Mouse (Mus musculus): ENCODE measurements around the gene Dzip1.

Dzip1 gene

GRCm38 (mm10) chr14:118868102-118868724 is 57.0 kb downstream of the Dzip1 start:
- DNase-seq: no peak

GRCm38 (mm10) chr14:118867366-118867765 is 57.9 kb downstream of the Dzip1 start:
- no peak for DNase-seq

GRCm38 (mm10) chr14:118866014-118866811 is 59.0 kb downstream of the Dzip1 start:
- DNase-seq: no peak

GRCm38 (mm10) chr14:118864905-118865304 is 60.4 kb downstream of the Dzip1 start:
- no peak for DNase-seq

- DNase-seq: no peak
Measured at GRCm38 (mm10) chr14:118862253-118862652, 63.0 kb downstream of the Dzip1 start.

GRCm38 (mm10) chr14:118858318-118858717 is 66.9 kb downstream of the Dzip1 start:
- DNase-seq: no peak

- no peak for DNase-seq
Measured at GRCm38 (mm10) chr14:118856563-118856962, 68.7 kb downstream of the Dzip1 start.

GRCm38 (mm10) chr14:118855141-118855800 is 70.0 kb downstream of the Dzip1 start:
- peak; percentile 20 to 38 for DNase-seq

GRCm38 (mm10) chr14:118854371-118855114 is 70.7 kb downstream of the Dzip1 start:
- DNase-seq: peak; percentile 71 to 77

GRCm38 (mm10) chr14:118851496-118852107 is 73.7 kb downstream of the Dzip1 start:
- DNase-seq: no peak

GRCm38 (mm10) chr14:118850696-118851035 is 74.6 kb downstream of the Dzip1 start:
- DNase-seq: no peak

GRCm38 (mm10) chr14:118850011-118850695 is 75.1 kb downstream of the Dzip1 start:
- no peak for DNase-seq

- no peak for DNase-seq
Measured at GRCm38 (mm10) chr14:118848171-118848570, 77.1 kb downstream of the Dzip1 start.

GRCm38 (mm10) chr14:118846834-118847233 is 78.4 kb downstream of the Dzip1 start:
- DNase-seq: no peak

- DNase-seq: no peak
Measured at GRCm38 (mm10) chr14:118842353-118842752, 82.9 kb downstream of the Dzip1 start.

- no peak for DNase-seq
Measured at GRCm38 (mm10) chr14:118840027-118840426, 85.2 kb downstream of the Dzip1 start.

GRCm38 (mm10) chr14:118839416-118839815 is 85.8 kb downstream of the Dzip1 start:
- no peak for DNase-seq

GRCm38 (mm10) chr14:118838556-118839120 is 86.6 kb downstream of the Dzip1 start:
- no peak for DNase-seq

- DNase-seq: no peak
Measured at GRCm38 (mm10) chr14:118836754-118837153, 88.5 kb downstream of the Dzip1 start.

- DNase-seq: no peak
Measured at GRCm38 (mm10) chr14:118836145-118836544, 89.1 kb downstream of the Dzip1 start.

GRCm38 (mm10) chr14:118834313-118834712 is 90.9 kb downstream of the Dzip1 start:
- peak in 1 of 2 experiments; percentile 39 for DNase-seq

- no peak for DNase-seq
Measured at GRCm38 (mm10) chr14:118833241-118833640, 92.0 kb downstream of the Dzip1 start.

Measured in kidney, postnatal 4 days (tissue).